Mouse (Mus musculus) cerebellum, postnatal 4 days (tissue): ENCODE results near the gene Tex261.

Experiments
- DNase-seq, 2 experiments: peaks; one replicate each; pipeline ENCODE4 v3.0.0; 2022; ENCODE audit warnings: low spot score in 2 of 2, mixed read lengths in 1 of 2

The Tex261 gene

DNA sequence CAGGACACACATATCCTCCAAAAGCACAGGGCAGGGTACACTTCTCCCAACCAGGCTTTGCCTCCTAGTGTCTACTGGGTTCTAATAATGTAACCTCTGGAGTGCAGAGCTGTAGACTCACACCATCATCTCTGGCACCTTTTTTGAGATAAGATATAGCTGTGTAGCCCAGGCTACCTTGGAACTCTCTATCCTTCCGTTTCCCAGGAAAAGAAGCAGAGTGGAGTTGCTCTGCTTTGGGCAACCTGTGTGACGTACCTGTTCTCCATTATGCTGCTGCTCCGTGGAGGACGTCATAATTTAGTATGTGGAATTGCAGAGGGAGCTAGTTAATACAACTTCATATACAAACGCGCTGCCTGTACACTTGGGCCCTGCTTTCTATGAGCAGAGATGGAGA, 13.3 kb downstream of the Tex261 start, which contains the start of gene Ankrd53:
Gene Ankrd53 (plus strand): TSS at position 301 of the 400 bp plus-strand sequence.
- no peak for DNase-seq

DNA sequence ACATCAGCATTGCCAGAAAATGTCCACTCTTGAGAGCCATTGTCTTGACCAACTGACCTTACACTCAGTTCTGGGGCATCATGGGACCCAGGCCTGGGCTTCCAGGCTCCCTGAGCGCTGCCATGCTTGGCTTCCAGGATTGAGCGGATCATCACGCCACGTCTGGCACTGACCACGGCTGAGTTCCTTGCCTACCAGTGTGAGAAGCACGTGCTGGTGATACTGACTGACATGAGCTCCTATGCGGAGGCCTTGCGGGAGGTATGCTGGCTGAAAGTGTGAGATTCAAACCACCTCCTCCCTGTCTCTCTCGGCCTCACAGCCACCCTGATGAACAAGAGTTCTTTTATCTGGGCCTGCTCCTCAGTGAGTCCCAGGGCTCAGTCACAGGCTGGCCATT, 19.6 kb downstream of the Tex261 start:
- DNase-seq, result no peak

- DNase-seq, result peak; percentile 47 to 63
These were observed 25.4 kb downstream of the Tex261 start for GRCm38 (mm10) chr6:83750171-83750684.

DNA sequence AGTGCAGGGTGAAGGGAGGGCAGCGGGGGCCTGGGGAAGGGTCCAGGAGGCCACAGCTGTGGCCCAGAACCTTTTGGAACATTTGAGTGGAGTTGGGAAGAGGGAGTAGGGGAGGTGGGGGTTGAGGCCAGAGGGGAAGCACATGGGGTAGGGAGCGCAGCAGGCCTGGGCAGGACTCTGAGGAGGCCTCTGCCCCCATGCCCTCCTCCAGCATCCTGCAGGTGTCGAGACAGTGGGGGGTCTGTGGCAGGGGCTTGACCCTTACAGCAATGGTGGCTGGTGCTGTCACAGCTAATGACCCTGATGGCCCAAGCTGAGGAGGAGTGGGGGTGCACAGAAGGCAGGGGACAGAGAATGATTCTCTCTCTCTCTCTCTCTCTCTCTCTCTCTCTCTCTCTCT, 26.3 kb downstream of the Tex261 start:
- no peak for DNase-seq

GRCm38 (mm10) chr6:83745466-83745865, 30.1 kb downstream of the Tex261 start:
- DNase-seq, result no peak

- DNase-seq, result no peak
These were observed 31.1 kb downstream of the Tex261 start for GRCm38 (mm10) chr6:83744557-83744956.

DNA sequence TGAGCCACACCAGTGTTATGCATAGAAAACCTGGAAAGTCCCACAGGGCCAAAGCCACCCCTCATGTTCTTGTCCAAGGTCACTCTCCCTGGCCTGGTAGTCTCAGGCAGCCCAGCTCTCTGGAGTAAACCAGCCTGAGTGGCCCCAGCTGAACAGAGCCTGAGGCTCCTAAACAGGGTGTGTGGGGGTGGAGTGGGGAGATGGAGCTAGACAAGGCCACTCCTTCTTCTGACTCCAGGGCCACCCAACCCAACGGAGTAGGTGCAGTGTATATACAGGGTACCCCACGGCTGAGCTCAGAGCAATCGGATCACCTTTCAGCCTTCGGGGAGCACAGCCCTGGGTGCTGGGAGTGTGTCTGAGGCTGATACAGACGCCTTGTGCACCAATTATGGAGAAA, 31.5 kb downstream of the Tex261 start:
- no peak for DNase-seq

- DNase-seq, result no peak
These were observed 32.4 kb downstream of the Tex261 start for GRCm38 (mm10) chr6:83743212-83743611.

DNA sequence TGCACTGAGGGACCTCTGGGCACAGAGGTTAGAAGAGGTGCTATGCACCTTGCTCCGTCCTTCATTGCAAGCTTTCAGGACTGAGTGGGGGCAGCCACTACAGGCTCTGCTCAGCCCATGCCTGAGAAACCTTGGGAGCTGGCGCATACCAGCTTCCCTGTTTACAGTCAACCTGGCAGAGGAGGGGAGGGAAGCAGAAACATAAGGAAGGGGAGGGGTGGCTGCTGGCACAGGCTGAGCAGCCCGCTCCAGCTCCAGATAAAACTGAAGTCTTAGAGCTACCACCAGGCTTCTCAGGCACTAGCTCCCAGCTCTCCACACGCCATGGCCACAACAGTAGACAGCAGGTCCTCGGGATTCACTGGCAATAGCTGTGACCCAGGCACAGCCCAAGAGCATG, 32.9 kb downstream of the Tex261 start, which contains the start of gene Atp6v1b1:
Gene Atp6v1b1 (plus strand): TSS at position 230 of the 400 bp plus-strand sequence.
- DNase-seq, result no peak

- no peak for DNase-seq
These were observed 37.0 kb downstream of the Tex261 start for GRCm38 (mm10) chr6:83738596-83738995.

DNA sequence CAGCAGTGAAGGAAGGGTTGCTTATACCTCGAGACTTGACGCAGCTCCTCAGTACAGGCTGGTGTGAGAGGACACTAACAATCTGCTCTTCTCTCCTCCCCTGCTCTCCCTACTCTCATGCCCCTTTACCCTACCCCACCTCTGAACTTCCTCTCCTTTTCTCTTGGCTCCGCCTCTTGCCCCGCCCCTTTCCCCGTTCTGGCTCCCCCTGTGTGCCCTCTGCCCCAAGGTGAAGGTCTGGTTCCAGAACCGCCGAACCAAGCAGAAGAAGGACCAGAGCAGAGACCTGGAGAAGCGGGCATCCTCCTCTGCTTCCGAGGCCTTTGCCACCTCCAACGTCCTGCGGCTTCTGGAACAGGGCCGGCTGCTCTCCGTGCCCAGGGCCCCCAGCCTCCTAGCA, 38.3 kb downstream of the Tex261 start:
- no peak for DNase-seq

DNA sequence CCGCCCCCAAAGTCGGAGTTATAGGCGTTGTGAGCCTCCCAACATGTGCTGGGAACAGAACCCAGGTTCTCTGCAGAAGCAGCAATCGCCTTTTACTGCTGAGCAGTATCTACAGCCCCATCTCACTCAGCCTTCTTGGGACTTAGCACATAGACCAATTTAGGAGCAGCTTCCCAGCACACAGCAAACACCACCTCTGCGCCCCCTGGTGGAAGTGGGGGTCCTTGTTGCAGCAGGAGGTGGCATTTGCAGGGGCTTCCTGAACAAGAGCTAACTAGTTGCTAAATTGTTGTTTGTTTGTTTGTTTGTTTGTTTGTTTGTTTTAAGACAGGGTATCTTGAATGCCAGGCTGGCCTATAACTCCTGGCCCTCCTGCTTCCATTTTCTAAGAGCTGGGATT, 44.5 kb downstream of the Tex261 start:
- peak in 1 of 2 experiments; percentile 63 for DNase-seq

DNA sequence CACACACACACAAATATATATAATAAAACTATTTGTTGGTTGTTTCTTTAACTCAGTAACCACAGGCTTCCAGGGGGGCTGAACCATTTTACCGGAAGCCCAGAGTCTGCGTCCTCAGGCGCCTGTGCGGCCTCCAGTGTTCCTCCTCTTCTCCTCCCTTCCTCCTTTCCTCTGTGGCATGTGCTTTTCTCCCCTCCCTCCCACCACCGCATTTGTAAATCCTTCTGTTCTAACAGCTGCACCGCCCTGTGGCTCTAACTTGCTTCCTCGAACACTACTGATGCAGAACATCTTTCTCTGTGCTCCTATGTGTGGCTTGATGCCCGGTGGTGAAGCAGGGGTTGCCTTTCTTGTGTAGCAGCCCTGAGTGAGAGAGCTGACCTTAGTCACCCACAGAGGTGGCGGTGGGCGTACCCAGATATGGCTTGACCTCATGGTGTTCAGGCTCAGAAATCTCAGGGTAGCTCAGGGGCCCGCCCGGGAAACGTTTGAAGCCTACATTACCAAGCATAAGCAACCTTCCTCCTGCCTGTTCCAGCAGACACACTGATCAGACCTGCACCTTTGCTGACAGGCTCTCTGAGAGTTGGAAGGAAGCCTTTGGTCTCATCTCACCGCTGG, 46.2 kb downstream of the Tex261 start:
- DNase-seq, result no peak

- no peak for DNase-seq
These were observed 47.1 kb downstream of the Tex261 start for GRCm38 (mm10) chr6:83728488-83728887.

- no peak for DNase-seq
These were observed 48.4 kb downstream of the Tex261 start for GRCm38 (mm10) chr6:83727178-83727577.

DNA sequence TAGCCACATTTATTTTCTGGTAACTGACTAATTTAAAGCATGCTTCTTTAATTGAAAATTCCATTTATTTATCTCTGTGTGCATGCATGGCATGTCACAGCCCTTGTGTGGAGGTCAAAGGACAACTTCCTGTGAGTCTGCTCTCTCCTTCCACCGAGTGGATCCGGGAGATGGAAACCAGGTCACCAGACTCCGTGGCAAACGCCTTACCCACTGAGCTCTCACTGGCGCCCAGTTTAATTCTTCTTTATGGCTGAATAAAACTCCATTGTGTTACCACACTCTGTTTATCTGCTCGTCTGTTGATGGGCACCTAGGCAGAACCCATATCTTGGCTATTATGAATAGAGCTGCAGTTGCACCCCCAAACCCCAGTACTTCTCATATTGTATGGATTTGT, 53.1 kb downstream of the Tex261 start:
- no peak for DNase-seq
